Mouse (Mus musculus): ENCODE results near the gene Shisa7.
"Not testable (repeated sequence)": the region's sequence is repeated elsewhere in the genome, so short reads cannot be mapped to it uniquely, and the experiment has no call there.

Gene Shisa7

DNA sequence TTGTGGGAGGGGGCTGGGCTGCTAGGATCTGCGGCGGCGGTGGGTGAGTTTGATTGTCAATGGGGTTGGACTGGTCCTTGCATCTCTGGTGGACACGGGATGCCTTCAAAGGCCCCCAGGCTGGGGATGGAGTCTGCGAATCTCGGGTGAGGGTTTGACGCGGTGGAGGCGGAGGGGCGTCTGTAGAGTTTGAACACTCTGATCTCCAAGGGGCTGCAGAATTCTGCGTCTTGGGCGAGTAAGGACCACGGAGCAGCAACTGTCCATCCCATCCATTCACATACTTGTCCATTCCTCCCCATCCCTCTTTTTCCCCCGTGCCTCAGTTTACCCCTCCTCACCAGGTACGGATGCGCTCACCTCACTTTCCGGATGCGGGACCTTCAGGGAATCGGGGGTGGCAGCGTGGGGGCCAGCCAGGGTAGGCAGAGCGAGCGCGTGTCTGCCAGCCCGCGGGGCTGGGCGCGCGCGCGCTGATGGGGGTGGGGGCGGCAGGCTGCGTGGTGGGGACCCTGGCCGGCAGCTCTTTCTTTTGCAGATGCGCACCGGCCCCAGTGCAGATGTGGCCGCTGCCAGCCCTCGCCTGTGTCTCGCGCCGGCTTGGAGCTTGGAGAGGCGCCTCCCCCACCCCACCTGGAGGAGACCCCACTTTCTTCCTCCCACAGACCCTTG is at the start of gene Shisa7:
TSS of gene Shisa7 (minus strand) at position 452 of the 672 bp plus-strand sequence.
- DNase-seq (ENCODE audit: low spot score): no peak

DNA sequence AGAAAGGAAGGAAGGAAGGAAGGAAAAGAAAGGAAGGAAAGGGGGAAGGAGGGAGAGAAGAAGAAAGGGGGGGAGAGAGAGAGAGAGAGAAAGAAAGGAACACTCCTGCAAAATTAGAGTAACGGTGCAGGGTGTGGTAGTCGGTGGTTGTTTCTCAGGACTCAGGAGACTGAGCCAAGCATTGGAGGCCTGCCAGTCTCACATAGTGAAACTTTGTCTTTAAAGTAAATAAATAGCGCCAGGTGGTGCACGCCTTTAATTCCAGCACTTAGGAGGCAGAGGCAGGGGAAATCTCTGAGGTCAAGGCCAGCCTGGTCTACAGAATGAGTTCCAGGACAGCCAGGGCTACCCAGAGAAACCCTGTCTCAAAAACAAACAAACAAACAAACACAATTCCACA is 42.2 kb upstream of the Shisa7 start:
- DNase-seq (ENCODE audit: low spot score): no peak

DNA sequence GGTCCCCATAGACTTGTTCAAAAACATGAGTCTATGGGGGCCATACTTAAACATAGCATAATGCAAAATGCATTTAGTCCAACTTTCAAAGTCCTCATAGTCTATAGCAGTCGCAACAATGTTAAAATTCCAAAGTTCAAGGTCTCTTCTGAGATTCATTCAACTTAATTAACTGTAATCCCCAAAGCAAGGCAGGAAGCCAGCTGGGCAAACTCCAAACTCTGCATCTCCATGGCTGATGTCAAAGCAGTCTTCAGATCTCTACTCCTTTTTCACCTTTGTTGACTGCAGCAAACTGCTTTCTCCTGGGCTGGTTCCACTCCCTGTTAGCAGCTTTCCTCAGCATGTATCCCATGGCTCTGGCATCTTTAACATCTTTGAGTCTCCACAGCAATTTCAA is 34.5 kb upstream of the Shisa7 start:
- not testable (repeated sequence) for DNase-seq (ENCODE audit: low spot score)

DNA sequence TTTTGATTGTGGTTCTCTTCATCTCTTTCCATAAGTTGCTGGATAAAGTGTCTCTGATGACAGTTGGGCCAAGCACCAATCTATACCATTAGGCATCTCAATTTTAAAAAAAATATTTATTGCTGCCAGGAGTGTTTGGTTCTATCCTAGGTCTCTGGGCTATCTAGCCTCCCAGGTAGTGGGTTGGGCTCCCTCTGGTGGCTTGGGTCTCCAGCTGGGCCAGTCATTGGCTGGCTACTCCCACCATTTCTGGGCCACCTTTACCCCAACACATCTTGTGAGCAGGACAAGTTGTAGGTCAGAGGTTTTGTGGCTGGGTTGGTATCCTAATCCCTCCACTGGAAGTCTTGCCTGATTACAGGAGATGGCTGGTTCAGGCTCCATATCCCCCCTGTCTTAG is 33.7 kb upstream of the Shisa7 start:
- DNase-seq (ENCODE audit: low spot score): no peak

DNA sequence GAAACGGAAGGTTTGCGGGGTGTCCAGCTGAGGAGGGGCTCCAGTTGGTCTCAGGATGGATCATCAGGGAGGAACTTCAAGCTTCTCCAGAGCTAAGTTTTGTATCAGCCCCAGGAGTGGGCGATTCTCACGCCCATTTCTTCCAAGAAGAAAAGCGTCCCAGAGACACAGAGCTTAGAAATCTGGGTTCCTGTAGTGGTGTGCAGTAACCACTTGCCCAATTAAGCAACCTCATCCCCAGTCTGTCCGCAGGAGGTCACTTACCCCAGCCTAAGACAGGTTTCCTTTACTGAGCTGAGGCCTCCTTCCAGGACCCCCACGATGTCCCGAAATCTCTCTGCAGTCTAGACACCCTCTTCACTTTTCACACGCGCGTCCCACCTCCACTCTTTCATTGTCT is 32.7 kb upstream of the Shisa7 start:
- no peak for DNase-seq (ENCODE audit: low spot score)

DNA sequence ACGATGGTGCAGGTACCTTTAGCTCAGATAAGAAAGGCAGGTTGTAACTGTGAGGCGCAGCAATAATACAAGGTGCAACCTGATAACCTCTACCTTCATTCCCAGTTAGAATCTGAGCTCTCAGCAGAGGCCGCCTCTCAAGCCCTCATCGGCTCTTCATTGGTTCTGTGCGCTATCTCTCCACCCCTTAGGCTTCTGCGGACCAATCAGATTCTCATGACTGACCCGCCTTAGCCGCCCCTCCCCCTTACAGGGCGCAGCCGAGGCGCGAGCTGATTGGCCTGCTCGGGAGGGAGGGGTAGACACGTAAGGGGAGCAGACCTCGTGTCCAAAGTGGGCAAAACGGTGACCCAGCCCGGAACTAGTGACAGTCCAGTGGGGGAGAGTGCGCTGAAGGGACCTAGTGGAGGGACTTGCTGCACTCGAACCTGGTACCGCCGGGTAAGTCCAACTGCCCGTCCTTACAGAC is 32.3 kb upstream of the Shisa7 start, which contains the start of gene Isoc2a:
TSS of gene Isoc2a (plus strand) at position 401 of the 469 bp plus-strand sequence.
- DNase-seq (ENCODE audit: low spot score): peak; percentile 96

DNA sequence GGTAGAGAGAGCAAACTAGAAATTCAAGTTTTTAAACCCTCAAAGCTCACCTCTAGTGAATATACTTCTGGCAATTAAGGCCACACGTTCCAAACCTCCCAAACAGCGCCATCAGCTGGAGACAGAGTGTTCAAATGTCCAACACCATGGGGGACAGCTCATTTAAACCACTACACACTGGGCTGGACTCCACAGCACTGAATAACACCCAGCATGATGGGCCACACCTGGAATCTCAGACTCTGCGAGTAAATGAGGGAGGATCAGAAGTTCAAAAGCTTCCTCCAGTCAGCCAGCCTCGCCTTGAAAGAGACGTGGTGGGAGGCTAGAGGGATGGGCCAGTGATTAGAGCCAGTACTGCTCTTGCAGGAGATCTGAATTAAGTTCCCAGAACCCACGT is 25.6 kb upstream of the Shisa7 start, which contains the start of gene Isoc2b:
TSS of gene Isoc2b (minus strand) at position 126 of the 400 bp plus-strand sequence.
- DNase-seq (ENCODE audit: low spot score): no peak

DNA sequence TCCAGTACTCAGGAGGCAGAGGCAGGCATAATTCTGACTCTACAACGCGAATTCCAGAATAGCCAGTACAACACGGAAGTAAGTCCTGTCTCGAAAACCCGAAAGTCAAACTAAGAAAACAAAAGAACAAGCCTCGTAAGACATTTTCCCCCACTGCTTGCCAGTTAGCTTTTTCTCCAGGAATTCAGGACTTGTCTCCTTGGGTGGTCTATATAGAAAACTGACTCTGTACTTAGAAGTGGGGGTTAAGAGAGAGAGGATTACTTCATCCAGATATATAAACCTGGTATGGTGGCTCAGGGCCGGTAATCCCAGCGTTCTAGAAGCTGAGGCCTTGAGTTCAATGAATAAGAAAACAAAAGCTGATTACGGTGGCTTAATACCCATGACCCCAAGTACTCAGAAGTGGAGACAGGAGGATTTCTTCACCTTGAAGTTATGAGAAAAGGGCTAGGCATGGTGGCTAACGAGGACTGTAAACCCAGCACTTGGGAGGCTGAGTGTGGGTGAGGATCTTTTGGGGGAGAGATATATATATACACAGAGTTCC is 22.2 kb upstream of the Shisa7 start:
- DNase-seq (ENCODE audit: low spot score): no peak

DNA sequence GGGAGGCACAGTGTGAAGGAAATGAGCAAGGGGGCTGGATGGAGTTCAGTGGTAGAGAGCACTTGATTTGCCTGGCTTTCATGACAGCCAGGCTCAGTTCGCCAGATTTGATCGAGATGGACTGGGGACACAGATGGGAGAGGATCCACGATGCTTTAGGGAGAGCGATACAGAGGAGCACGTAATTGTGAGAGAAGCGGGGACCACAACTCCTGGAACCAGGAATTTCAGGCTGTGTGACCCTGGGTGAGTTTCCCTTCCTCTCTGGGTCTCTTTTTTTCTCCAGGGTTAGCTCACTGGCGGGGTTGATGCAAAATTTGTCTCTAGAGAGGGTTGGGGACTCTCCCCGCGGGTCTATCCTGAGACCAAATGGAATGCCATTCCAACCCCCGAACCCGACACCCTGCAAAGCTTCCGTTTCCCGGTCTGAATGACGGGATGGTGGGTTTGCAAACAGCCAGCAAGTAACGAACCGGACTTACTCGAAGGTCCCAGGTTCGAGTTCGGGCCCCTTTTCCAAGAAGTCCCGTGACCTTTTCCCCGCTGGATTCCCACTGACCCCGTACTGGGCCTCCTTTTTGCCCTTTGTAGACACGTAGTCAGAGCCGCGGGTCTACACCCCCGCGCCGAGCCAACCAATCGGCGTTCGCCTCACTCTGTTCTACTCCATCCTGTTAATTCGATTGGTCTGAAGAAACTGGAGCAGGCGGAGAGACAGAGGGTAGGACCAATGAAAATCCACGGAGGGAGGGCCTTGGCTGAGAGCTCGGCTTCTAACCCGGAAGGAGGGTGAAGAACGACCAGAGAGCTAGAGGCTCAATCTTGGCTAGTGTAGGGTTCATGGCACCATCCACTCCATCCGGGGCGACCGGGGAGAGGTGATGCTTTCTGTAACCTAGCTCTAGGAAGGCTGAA is 21.3 kb upstream of the Shisa7 start:
- DNase-seq (ENCODE audit: low spot score): peak; percentile 99

DNA sequence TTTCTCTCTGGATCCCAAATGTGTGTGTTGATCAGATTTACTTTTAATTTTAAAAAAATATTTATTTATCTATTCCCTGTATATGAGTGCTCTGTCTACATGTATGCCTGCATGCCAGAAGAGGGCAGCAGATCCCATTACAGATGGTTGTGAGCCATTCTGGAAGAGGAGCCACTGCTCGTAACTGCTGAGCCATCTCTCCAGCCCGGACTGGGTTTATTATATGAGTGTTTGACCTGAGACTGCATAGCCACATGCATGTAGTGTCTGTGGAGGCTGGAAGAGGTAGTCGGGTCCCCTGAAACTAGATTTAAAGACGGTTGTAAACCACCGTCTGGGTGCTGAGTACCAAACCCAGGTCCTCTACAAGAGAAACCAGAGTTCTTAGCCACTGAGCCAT is 20.6 kb upstream of the Shisa7 start:
- DNase-seq (ENCODE audit: low spot score): peak; percentile 58

DNA sequence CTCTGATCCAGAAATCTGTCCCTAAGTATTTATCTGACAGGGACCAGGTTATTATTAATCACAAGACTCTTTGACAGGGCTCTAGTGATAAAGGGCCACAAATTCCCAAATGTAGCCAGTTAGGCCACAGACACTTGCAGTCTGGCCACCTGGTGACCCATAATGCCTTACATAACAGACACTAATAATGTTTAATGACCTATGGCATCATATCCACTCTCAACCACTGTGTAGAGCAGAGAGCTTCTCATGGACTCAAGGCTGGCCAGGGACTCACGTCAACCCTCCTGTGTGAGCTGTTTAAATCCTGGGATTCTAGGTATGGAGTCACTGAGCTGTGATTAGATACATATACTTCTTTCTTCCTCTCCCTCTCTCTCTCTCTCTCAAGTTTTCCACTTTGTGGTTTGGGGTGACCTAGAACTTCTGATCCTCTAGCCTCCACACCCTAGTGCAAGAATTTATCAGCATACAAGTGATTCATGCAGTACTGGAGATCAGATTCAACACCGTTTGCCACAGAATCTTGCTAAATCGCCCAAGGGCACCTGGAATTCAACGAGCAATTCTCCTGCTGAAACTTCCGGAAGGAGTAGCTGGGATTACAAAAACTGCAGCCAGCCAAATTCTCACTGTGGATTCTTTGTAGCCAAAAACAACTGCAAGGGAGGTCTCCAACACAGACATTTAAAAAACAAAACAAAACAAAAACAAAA is 19.8 kb upstream of the Shisa7 start:
- DNase-seq (ENCODE audit: low spot score): no peak

DNA sequence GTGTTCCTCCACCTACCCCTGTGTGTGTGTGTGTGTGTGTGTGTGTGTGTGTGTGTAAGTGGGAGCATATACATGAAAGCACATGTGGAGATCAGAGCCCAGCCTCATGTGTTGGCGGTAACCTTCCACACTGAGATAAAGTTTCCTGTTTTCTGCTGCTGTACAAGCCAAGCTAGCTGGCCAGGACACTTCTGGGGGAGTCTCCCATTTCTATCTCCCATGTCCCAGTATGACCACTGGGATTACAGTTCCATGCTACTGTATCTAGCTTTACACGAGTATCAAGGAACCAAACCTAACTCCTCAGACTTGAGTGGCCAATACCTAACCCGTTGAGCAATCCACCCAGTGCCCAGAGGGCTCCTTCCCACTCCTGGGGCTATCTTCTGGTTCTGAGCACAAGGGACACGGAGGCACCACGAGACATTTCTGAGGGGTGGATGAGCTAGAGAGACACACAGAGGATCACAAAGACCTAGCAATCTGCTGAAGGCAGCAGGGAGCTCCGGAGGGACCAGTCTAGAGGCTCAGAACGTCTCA is 19.1 kb upstream of the Shisa7 start:
- no peak for DNase-seq (ENCODE audit: low spot score)

DNA sequence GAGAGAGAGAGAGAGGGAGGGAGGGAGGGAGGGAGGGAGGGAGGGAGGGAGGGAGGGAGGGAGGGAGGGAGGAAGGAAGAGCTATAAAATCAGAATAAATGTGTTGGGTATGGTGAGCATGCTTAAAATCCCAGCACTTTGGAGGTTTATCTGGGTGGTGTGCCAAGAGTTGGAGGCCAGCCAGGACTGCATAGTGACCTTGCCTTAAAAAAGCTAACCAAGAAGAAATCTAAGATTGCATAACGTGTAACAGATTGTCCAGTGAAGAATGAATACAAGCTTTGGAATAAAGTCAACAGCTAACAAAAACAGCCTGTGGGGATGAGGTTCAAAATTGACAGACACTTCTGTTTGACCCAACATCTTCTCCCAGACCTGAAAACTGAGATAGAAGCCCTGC is 18.5 kb upstream of the Shisa7 start:
- DNase-seq (ENCODE audit: low spot score): no peak

DNA sequence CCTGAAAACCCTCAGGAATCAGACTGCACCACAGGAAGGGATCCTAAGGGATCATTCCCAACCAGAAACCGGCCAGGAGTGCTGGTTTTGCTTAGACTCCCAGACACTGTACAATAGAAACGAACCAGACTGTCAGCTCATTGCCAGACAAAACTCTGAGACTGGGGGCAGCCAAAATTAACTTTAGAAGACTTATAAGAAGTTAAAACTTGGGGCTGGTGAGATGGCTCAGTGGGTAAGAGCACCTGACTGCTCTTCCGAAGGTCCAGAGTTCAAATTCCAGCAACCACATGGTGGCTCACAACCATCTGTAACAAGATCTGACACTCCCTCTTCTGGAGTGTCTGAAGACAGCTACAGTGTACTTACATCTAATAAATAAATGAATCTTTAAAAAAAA is 16.4 kb upstream of the Shisa7 start:
- DNase-seq (ENCODE audit: low spot score): not testable (repeated sequence)

DNA sequence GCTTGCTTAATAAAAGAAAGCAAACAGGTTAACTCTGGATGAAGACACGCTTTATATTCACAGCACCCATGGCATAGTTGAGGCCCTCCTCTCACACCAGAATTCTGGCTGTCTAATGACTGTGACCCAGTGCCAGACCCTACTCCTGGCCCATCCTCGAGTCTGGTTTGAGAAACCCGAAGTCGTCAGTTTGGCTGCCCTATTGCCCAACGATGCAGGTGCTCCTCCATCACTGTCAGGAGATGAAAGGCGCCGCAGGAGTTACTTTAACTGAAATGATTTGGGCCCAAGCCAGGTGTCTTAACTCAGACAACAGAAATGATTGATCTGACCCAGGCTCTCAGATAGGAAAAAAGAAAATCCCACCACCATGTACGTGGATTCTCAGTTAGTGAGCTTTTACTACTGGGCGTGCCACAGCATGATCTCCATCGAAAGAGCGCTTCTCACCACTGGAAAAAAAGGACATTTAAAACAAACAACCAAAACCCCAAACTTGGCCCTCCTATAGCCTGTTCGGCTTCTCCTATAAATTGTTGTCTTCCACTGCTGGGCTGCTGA is 15.0 kb upstream of the Shisa7 start:
- DNase-seq (ENCODE audit: low spot score): no peak

DNA sequence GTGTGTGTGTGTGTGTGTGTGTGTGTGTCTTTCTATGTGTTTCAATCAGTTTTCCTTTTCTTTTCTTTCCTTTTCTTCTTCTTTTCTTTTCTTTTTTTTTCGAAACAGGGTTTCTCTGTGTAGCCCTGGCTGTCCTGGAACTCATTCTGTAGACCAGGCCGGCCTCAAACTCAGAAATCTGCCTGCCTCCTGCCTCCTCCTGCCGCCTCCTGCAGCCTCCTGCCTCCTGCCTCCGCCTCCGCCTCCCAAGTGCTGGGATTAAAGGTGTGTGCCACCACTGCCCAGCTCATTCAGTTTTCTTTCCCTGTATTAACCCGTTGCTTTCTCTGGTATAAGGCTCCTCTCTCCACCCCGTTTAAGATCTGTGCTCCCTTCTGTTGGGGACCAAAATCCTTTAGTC is 12.8 kb upstream of the Shisa7 start:
- DNase-seq (ENCODE audit: low spot score): no peak

DNA sequence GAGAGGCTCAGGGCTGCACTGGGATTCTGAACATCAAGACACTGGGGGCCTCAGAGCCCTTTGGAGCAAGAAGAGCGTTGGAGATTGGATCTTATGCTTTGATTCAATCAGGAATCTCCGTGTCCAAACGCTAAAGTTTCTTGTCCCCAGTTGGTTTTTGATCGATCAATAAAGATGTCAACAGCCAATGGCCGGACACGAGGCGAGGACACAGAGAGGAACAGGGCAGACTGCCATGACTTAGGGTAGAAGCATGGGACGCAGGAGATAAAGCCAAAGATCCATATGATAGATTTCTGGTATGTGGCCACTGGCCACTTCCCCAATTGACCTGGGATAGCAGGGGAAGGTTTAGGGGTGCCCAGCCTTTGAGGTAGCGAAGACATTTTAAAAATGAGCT is 12.0 kb upstream of the Shisa7 start:
- DNase-seq (ENCODE audit: low spot score): no peak

DNA sequence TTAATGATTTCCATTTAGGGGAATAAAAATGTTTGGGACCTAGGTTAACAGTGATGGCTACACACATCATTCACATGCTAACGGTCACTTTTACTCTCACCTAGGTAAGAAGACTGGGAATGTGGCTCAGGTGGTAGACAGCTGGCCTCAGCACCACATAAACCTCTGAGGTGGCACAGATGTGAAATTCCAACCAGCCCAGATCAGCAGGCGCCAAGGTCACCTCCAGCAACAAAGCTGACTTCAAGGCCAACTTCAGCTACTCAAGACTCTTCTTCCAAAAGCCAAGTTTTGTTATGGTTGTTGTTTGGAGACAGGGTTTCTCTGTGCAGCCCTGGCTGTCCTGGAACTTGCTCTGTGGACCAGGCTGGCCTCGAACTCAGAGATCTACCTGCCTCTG is 9.1 kb upstream of the Shisa7 start:
- DNase-seq (ENCODE audit: low spot score): no peak

DNA sequence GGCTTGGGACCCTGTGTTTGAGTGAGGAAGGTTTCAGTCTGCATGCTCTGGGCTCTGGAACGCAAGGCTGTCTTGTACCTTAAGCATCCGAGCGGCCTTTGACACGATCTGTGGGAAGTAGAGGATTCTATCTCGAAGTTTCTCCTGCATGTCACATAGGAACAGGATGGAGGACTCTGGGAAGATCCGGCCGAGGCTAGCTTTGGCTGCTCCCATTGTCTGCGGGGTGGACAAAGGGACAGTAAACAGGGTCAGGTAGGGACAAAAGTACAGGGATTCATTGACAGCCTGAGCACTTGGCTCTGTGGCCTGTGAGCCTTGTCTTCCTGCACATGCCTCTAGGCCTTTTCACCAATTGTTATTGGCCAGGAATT is 6.8 kb upstream of the Shisa7 start:
- no peak for DNase-seq (ENCODE audit: low spot score)

DNA sequence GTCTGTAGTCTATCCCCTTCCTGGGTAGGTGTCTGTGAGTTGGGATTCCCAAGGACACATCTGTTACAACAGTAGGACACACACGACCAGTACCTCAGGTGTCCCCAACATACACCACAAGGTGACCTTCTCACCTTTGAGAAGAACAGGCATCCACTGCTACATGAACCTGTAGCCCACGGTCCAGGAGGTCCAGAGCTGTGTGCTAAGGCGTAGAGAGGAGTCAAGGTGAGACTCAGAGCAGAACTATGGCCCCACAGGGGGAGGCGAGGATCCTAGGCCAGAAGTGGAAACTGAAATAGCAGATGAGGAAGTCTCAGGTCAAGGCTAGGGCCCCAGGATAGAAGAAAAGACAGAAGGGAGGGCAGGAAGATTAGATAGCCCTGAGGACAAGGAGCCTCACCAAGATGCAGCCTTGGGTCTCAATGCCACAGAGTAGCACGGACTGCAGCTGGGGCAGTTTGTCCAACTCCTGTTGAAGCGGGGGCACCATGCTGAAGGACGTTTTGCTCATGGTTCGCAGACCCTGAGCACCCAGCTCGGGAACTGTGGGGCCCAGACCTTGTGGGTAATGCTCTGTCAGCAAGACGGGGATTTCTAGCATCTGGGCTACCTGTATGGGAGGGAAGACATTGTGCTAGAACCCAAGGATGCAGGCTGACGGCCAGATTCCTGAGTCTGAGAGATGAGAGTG is 6.3 kb upstream of the Shisa7 start:
- DNase-seq (ENCODE audit: low spot score): no peak

DNA sequence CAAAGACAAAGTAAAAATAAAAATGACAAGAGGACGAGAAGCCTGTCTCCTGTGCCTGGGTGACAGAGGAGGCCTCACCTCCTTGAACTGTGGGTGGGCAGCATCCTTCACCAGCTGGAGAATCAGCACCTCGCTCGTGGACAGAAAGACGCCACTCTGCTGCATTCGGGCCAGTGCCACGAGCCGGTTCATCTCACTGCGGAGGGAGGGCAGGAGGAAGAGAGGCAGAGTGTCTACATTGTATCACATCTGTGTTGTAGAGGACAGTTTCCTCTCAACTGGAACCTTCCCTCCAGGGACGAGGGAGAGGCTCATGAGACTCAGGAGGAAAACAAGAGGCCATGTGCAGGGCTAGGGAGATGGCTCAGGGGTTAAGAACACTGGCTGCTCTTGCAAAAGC is 4.9 kb upstream of the Shisa7 start:
- DNase-seq (ENCODE audit: low spot score): no peak

Data from embryo, embryonic 10.5 days (tissue).